Mouse (Mus musculus): ENCODE results near the gene Gm3636.
"Not testable (repeated sequence)": the region's sequence is repeated elsewhere in the genome, so short reads cannot be mapped to it uniquely, and the experiment has no call there.

The Gm3636 gene

DNA sequence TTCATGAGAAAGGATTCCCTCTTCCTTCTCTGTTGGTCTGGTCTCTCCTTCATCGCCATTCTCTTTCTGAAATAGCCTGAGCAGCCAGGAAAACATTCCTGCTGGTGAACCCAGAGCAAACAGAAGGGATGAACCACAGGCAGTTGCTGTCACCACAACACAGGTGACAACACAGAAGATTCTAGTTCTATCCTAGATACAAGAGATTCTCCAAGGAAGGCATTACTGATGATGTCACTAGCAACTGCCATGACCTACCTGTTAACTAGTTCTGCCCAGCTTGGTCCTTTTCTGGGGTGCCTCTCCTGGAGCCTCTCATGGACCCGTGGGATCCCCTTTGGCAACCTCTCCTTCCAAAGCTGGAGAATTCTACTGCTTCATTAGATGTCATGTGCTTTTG is at the start of gene Gm3636:
Gene Gm3636 (minus strand): TSS at position 101 of the 400 bp plus-strand sequence.
- not testable (repeated sequence) for DNase-seq (ENCODE audit: low read depth, low spot score)

- not testable (repeated sequence) for DNase-seq (ENCODE audit: low read depth, low spot score)
Observed at GRCm38 (mm10) chr14:6774311-6774710, 32.2 kb upstream of the Gm3636 start, which contains the start of gene Gm8362. Gene Gm8362 (minus strand): TSS chr14:6774411.

DNA sequence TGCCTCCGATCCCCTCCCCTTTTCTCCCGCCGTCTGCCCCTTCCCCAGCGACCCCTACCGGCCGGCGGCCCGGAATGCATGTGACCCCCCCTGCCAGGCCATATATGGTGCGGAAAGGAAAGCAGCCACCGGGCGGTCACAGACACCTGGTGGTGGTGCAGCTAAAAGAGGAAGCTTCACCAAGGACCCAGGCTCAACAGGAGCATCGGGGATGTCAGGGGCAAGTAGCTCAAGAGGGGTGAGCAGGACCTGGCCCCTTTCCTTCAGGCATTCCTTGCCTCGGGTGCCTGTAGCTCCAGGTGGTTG is 15.1 kb upstream of the Gm3636 start:
- not testable (repeated sequence) for DNase-seq (ENCODE audit: low read depth, low spot score)

DNA sequence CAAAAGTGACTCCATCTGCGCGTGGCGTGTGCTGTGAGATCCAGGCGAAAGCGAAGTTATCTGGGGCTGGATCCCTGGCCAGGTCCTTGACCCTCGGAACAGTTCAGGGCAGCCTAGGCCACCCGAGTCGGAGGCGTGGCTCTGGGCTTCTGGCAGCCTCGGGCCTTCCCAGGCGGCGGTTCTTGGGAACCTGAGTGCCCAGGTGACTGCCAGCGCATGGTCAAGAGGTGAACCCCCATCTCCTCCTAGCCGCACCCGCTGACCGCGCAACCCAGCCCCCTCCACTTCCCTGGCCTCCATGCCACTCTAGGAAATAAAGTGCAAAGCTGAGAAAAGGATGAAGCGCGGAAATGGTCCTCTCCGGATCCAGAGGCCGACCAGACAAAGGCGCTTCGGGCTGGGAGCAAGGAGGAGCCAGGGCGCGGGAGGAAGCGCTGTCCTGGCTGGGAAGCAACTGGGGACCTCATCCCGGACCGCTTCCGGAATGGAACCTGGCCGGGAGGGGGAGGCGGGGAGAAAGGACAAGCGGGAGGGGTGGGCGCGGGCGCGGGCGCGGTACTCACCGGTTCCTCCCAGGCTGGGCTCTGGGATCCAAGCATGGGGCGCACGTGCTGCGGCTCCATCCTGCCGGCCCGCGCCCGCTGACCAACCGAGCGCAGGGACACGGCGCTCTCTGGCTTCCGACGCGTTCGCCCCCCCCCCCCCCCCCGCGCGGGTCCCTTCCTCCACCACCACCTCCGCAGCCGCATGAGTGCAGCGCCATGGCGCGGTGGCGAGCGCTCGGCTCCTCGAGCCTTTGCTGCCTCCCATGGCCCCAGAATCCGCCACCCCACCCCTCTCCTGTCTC is 14.5 kb upstream of the Gm3636 start:
- DNase-seq (ENCODE audit: low read depth, low spot score) = not testable (repeated sequence)

- not testable (repeated sequence) for DNase-seq (ENCODE audit: low read depth, low spot score)
Observed at GRCm38 (mm10) chr14:6720151-6720550, 22.0 kb downstream of the Gm3636 start, which contains the start of gene Gm8050. Gene Gm8050 (minus strand): TSS chr14:6720251.
